In the genomic region with DNA sequence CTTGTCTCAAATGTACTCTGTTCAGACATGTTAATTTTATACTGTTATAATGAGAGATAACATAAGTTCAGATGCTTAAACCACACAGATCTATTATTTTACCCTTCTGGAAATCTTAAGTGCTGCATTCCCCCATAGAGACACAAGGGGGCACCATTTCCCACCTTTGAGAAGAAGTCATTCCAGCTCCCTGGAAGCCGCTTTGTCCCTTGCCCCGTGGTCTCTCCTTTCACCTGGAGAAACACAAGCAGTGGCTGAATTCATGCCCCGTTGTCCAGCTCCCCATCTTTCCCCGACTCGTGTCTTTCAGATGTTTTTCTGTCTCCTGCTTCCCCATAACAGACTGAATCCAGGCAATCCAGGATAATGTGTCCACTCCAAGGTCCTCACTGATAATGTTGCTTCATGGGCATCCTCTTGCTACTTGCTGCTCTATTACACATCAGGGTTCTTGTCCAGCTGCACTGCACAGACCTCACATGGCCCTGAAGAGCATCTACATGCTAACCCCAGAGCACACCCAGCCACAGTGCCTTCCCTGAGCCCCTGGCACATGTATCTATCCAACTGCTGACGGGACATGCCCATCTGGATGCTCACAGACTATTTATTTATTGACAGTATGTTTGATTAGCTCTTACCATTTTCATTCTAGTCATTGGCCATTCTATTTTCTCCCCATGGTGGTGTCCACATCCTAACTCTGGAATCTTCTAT, we compare ENCODE assay signal across 9 mouse cellular contexts.
DNase-seq lines count a peak whose midpoint lies in the region; ATAC-seq lines count a peak whose summit lies in the region.
"Had no signal": no experiment of that assay in that cellular context is flagged by ENCODE, and none has a peak within 500 bp of the region (broad histone marks: within the 10 kb centered on the region; RNA-seq: fewer than 3 reads in every experiment).

No protein-coding gene starts in this region.

- H3K4me3 ChIP-seq in heart, embryonic 11.5 days (ENCODE audit: low read depth, low read length): no peak overlapping the region
- no peak overlapping the region for H3K4me3 ChIP-seq in hindbrain, embryonic 11.5 days (ENCODE audit: low read depth, low read length)
- no peak overlapping the region for H3K4me3 ChIP-seq in midbrain, embryonic 13.5 days (replicated peaks)
- H3K4me3 ChIP-seq: limb, embryonic 15.5 days had no signal

- H3K9ac ChIP-seq in heart, embryonic 11.5 days (ENCODE audit: low read depth, low read length): no peak overlapping the region
- no peak overlapping the region; the same call in 1 of the 2 replicates for H3K9ac ChIP-seq in hindbrain, embryonic 11.5 days (ENCODE audit: low read depth, low read length)
- H3K9ac ChIP-seq in midbrain, embryonic 13.5 days (replicated peaks): no peak overlapping the region
- H3K9ac ChIP-seq: limb, embryonic 15.5 days had no signal

- no peaks in the 10 kb centered on the region for H3K9me3 ChIP-seq in heart, embryonic 11.5 days (replicated peaks; ENCODE audit: control insufficient read depth, low read length)
- no peaks in the 10 kb centered on the region for H3K9me3 ChIP-seq in hindbrain, embryonic 11.5 days (ENCODE audit: control insufficient read depth, low read length)
- H3K9me3 ChIP-seq in midbrain, embryonic 13.5 days: no peaks in the 10 kb centered on the region
- H3K9me3 ChIP-seq: limb, embryonic 15.5 days had no signal

- peak; percentile 61 for DNase-seq in heart, adult 11 months
- DNase-seq in adrenal gland, adult 8-10 months: peak; percentile 9
- DNase-seq in embryo, embryonic 11 days: peak; percentile 74
- peak; percentile 81 for DNase-seq in hindbrain, embryonic 11.5 days (ENCODE audit: low spot score)
- DNase-seq in layer of hippocampus, postnatal 36 days: peak; percentile 18 to 55
- DNase-seq in splenic B cell, adult 2 months (ENCODE audit: low read depth, low spot score): peak; percentile 12

- ATAC-seq in heart, embryonic 11.5 days (replicated peaks; ENCODE audit: insufficient number of reproducible peaks, low FRiP score, low TSS enrichment): no peak
- peak; percentile 60 for ATAC-seq in hindbrain, embryonic 11.5 days (ENCODE audit: low FRiP score)
- ATAC-seq in midbrain, embryonic 13.5 days: peak; percentile 64

- H3K4me1 ChIP-seq in heart, embryonic 11.5 days (ENCODE audit: control insufficient read depth, insufficient read depth, low read length): no peaks in the 10 kb centered on the region
- no peaks in the 10 kb centered on the region for H3K4me1 ChIP-seq in hindbrain, embryonic 11.5 days (replicated peaks; ENCODE audit: control insufficient read depth, insufficient read depth, low read length)
- H3K4me1 ChIP-seq in midbrain, embryonic 13.5 days (replicated peaks): no peaks in the 10 kb centered on the region
- H3K4me1 ChIP-seq: limb, embryonic 15.5 days had no signal

- WGBS in heart, embryonic 11.5 days (ENCODE audit: insufficient replicate concordance): 29% methylated on average over 6 of the region's 6 CpGs
- WGBS in hindbrain, embryonic 11.5 days: 28% methylated on average over 6 of the region's 6 CpGs
- 30% methylated on average over 6 of the region's 6 CpGs for WGBS in midbrain, embryonic 13.5 days

- H3K4me2 ChIP-seq in heart, embryonic 11.5 days: no peak overlapping the region
- H3K4me2 ChIP-seq in hindbrain, embryonic 11.5 days (replicated peaks; ENCODE audit: low read depth, low read length): no peak overlapping the region
- 0 out of 2 replicates have a peak overlapping the region, but pooled peaks have one; percentile 14 for H3K4me2 ChIP-seq in midbrain, embryonic 13.5 days (replicated peaks)
- H3K4me2 ChIP-seq: limb, embryonic 15.5 days had no signal

- H3K36me3 ChIP-seq in heart, embryonic 11.5 days (ENCODE audit: control insufficient read depth, insufficient read depth, low read length): no peaks in the 10 kb centered on the region
- H3K36me3 ChIP-seq in hindbrain, embryonic 11.5 days (ENCODE audit: control insufficient read depth, insufficient read depth, low read length): no peaks in the 10 kb centered on the region
- no peaks in the 10 kb centered on the region for H3K36me3 ChIP-seq in midbrain, embryonic 13.5 days
- H3K36me3 ChIP-seq in splenic B cell, adult 2 months (ENCODE audit: control insufficient read depth, insufficient read depth, low read length, poor library complexity, severe bottlenecking): no peaks in the 10 kb centered on the region
- H3K36me3 ChIP-seq: limb, embryonic 15.5 days had no signal

- no peak overlapping the region for H3K27ac ChIP-seq in heart, embryonic 11.5 days (ENCODE audit: low read depth, low read length)
- H3K27ac ChIP-seq in hindbrain, embryonic 11.5 days (ENCODE audit: low read depth, low read length): no peak overlapping the region
- H3K27ac ChIP-seq in midbrain, embryonic 13.5 days: no peak overlapping the region
- H3K27ac ChIP-seq: limb, embryonic 15.5 days had no signal

- H3K27me3 ChIP-seq in heart, embryonic 11.5 days (ENCODE audit: control insufficient read depth, insufficient read depth, low read length): no peaks in the 10 kb centered on the region
- no peaks in the 10 kb centered on the region for H3K27me3 ChIP-seq in hindbrain, embryonic 11.5 days (ENCODE audit: control insufficient read depth, insufficient read depth, low read length)
- no peaks in the 10 kb centered on the region for H3K27me3 ChIP-seq in midbrain, embryonic 13.5 days
- no peaks in the 10 kb centered on the region for H3K27me3 ChIP-seq in splenic B cell, adult 2 months (ENCODE audit: control insufficient read depth, insufficient read depth, low read length, poor library complexity, severe bottlenecking)
- H3K27me3 ChIP-seq: limb, embryonic 15.5 days had no signal

Comparison
In these comparisons a context has a peak if more than half of its experiments do, and no peak if none do; other contexts are left out.
1. DNase-seq: peak in every context shown above with its lines; median percentile 81 in hindbrain, embryonic 11.5 days; 74 in embryo, embryonic 11 days; 61 in heart, adult 11 months; 36 in layer of hippocampus, postnatal 36 days; 12 in splenic B cell, adult 2 months; 9 in adrenal gland, adult 8-10 months.